Mouse (Mus musculus): ENCODE measurements around the gene Hspa1l.

GRCm38 (mm10) chr17:35001452-35002152 is 29.1 kb downstream of the Hspa1l start:
- TF ChIP-seq POLR2A (IDR thresholded peaks at IDR 0.05; ENCODE audit: borderline replicate concordance, insufficient read depth, low read length) (no peak), CTCF (IDR thresholded peaks at IDR 0.05; ENCODE audit: borderline replicate concordance, insufficient read depth, low read depth, low read length) (no peak)
